Mouse (Mus musculus) kidney, postnatal 0 days (tissue): ENCODE results near the gene Itpa. TPM values are rescaled to one million over a fixed set of nuclear protein-coding genes. Genes with fewer than 3 reads are reported as not detected.

Source experiments
- ATAC-seq: fragments of 200-750 bp; cut with Nextera tagmentation; replicated peaks from 2 replicates; pipeline ENCODE4 v1.8.0; 2017; ENCODE audit warnings: low read depth, moderate number of reproducible peaks, moderate TSS enrichment, moderate library complexity; ENCODE audit not compliant: low FRiP score
- DNase-seq: peaks from one replicate; pipeline ENCODE4 v3.0.0-alpha.2; 2016; ENCODE audit warnings: low spot score
- H3K27ac ChIP-seq: fragments of 300-500 bp; sonication (generic); 2 replicates; pipeline ENCODE4 v1.5.1; 2014; ENCODE audit warnings: mild to moderate bottlenecking
- H3K27me3 ChIP-seq: fragments of 300-500 bp; sonication (generic); 2 replicates; pipeline ENCODE4 v1.6.1; 2014; ENCODE audit warnings: low read length, mixed read lengths; ENCODE audit not compliant: insufficient read depth
- H3K36me3 ChIP-seq: fragments of 300-500 bp; sonication (generic); 2 replicates; pipeline ENCODE4 v1.6.1; 2014; ENCODE audit warnings: low read length, mixed read lengths; ENCODE audit not compliant: insufficient read depth
- H3K4me1 ChIP-seq: fragments of 300-500 bp; sonication (generic); replicated peaks from 2 replicates; pipeline ENCODE4 v1.6.1; 2014; ENCODE audit warnings: antibody characterized with exemption, low read length, mixed read lengths; ENCODE audit not compliant: insufficient read depth
- H3K4me2 ChIP-seq: fragments of 300-500 bp; sonication (generic); 2 replicates; pipeline ENCODE4 v1.6.1; 2014; ENCODE audit warnings: mild to moderate bottlenecking, low read length, moderate library complexity, mixed read lengths
- H3K4me3 ChIP-seq: fragments of 300-500 bp; sonication (generic); replicated peaks from 2 replicates; pipeline ENCODE4 v1.5.1; 2014; ENCODE audit warnings: low read depth, low read length
- H3K9ac ChIP-seq: fragments of 300-500 bp; sonication (generic); 2 replicates; pipeline ENCODE4 v1.6.1; 2014; ENCODE audit warnings: low read depth, low read length
- H3K9me3 ChIP-seq: fragments of 300-500 bp; sonication (generic); replicated peaks from 2 replicates; pipeline ENCODE4 v1.6.1; 2016; ENCODE audit warnings: low read length, inconsistent platforms, mixed read lengths
- CTCF ChIP-seq: IDR thresholded peaks from 2 replicates; pipeline ENCODE4 v1.5.1; 2016; ENCODE audit warnings: antibody characterized with exemption, low read depth, mild to moderate bottlenecking, moderate library complexity
- WGBS: fragments of 180-500 bp; shearing (Covaris S2); extraction: QIAGEN DNeasy Blood & Tissue Kit; methylation state at CpG from one replicate; pipeline ENCODE4 v1.1.7; 2014; 5-methylcytosine and 5-hydroxymethylcytosine counted together
- polyA plus RNA-seq: library from polyadenylated mRNA; unstranded; fragments of >200 nt; fragmentation: Nextera tagmentation; extraction: Ambion mirVana; gene quantifications from 2 replicates; pipeline ENCODE4 v1.2.1, GENCODE M21; 2015

Itpa gene
- polyA plus RNA-seq, 1 experiment from 2014 or later: 99.2 TPM

DNA sequence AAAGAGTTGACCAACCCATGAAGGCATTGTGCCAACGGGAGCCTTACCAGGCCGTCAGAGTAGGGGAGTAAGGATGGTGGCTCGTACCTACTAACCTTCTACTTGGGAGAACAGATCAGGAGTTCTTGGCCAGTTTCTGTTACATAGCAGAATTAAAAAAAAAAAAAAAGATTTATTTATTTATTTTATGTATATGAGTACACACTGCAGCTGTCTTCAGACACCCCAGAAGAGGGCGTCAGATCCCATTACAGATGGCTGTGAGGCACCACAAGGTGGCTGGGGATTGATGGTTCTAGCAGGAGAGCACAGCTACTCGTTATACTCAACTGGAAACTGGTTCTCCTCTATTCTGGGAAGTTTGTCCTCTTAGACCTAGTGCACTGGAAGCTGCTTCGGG, 37.8 kb downstream of the Itpa start:
- ATAC-seq: no peak
- Histone ChIP-seq H3K9ac (no peak overlapping the region), H3K9me3 (no peaks in the 10 kb centered on the region), H3K27me3 (no peaks in the 10 kb centered on the region), H3K4me2 (no peak overlapping the region), H3K27ac (no peak overlapping the region), H3K4me3 (no peak overlapping the region), H3K4me1 (0 out of 2 replicates have a peak, but pooled peaks cover 4% of the 10 kb centered on the region), H3K36me3 (peaks cover 15% of the 10 kb centered on the region)
- DNase-seq: no peak
- TF ChIP-seq CTCF: peak; percentile 46
- 73% methylated on average over 6 of the region's 6 CpGs for WGBS

GRCm38 (mm10) chr2:130706602-130707001, 39.2 kb downstream of the Itpa start:
- no peaks in the 10 kb centered on the region for H3K9me3 ChIP-seq
- H3K4me1 ChIP-seq: 0 out of 2 replicates have a peak, but pooled peaks cover 4% of the 10 kb centered on the region
- H3K4me3 ChIP-seq: no peak overlapping the region
- no peak for TF ChIP-seq CTCF
- ATAC-seq (no peak), DNase-seq (no peak)
- no peak overlapping the region for H3K9ac ChIP-seq
- no peak overlapping the region for H3K27ac ChIP-seq
- H3K36me3 ChIP-seq: peaks cover 28% of the 10 kb centered on the region
- no peak overlapping the region for H3K4me2 ChIP-seq
- H3K27me3 ChIP-seq: no peaks in the 10 kb centered on the region
- 69% methylated on average over 4 of the region's 4 CpGs for whole genome bisulfite sequencing

DNA sequence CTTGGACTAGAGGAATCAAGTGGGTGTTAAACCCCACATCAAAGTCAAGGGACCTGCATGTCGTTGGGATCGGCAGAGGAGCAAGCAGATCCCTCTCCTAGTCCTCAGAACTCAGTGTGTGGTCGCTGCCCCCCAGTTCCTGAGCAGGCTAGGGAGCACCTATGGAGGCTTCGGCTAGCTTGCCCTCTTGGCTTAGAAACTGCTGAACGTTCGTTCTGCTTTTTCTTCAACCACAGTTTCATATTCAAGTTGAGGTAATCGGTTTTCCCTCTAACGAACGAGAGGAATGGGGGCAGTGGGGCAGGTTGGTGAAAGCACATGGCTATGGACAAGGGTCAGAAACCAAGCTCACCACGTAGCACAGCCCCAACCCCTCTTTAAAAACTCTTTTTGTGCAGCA, 39.6 kb downstream of the Itpa start:
- WGBS: 60% methylated on average over 10 of the region's 10 CpGs
- no peak overlapping the region for H3K4me3 ChIP-seq
- H3K9ac ChIP-seq: no peak overlapping the region
- 0 out of 2 replicates have a peak, but pooled peaks cover 4% of the 10 kb centered on the region for H3K4me1 ChIP-seq
- peaks cover 32% of the 10 kb centered on the region for H3K36me3 ChIP-seq
- H3K27me3 ChIP-seq: no peaks in the 10 kb centered on the region
- no peak for TF ChIP-seq CTCF
- no peak for DNase-seq
- no peak overlapping the region for H3K4me2 ChIP-seq
- H3K9me3 ChIP-seq: no peaks in the 10 kb centered on the region
- no peak overlapping the region for H3K27ac ChIP-seq
- ATAC-seq: no peak

- Histone ChIP-seq H3K27me3 (no peaks in the 10 kb centered on the region), H3K36me3 (peaks cover 43% of the 10 kb centered on the region), H3K4me1 (no peaks in the 10 kb centered on the region), H3K4me2 (no peak overlapping the region), H3K9ac (no peak overlapping the region), H3K9me3 (no peaks in the 10 kb centered on the region), H3K27ac (no peak overlapping the region), H3K4me3 (no peak overlapping the region)
- DNase-seq (no peak), ATAC-seq (no peak)
- WGBS: 63% methylated on average over 6 of the region's 6 CpGs
- no peak for TF ChIP-seq CTCF
Observed at GRCm38 (mm10) chr2:130717951-130718350, 50.5 kb downstream of the Itpa start.

- Histone ChIP-seq H3K9me3 (no peaks in the 10 kb centered on the region), H3K4me3 (no peak overlapping the region), H3K27ac (no peak overlapping the region), H3K4me2 (no peak overlapping the region), H3K4me1 (no peaks in the 10 kb centered on the region), H3K36me3 (peaks cover 53% of the 10 kb centered on the region), H3K9ac (no peak overlapping the region), H3K27me3 (no peaks in the 10 kb centered on the region)
- DNase-seq: no peak
- TF ChIP-seq CTCF: no peak
- 81% methylated on average over 4 of the region's 4 CpGs for WGBS
- ATAC-seq: no peak
Observed at GRCm38 (mm10) chr2:130724369-130724768, 57.0 kb downstream of the Itpa start.

- no peak overlapping the region for H3K4me2 ChIP-seq
- no peak for DNase-seq
- H3K9me3 ChIP-seq: no peaks in the 10 kb centered on the region
- no peak overlapping the region for H3K4me3 ChIP-seq
- 96% methylated on average over 1 of the region's 1 CpGs for WGBS
- no peak overlapping the region for H3K27ac ChIP-seq
- no peaks in the 10 kb centered on the region for H3K27me3 ChIP-seq
- H3K9ac ChIP-seq: no peak overlapping the region
- no peak for ATAC-seq
- no peaks in the 10 kb centered on the region for H3K4me1 ChIP-seq
- TF ChIP-seq CTCF: no peak
- H3K36me3 ChIP-seq: peaks cover 59% of the 10 kb centered on the region
Observed at GRCm38 (mm10) chr2:130727752-130728151, 60.3 kb downstream of the Itpa start.

- TF ChIP-seq CTCF: no peak
- Histone ChIP-seq H3K36me3 (peaks cover 54% of the 10 kb centered on the region), H3K27ac (no peak overlapping the region), H3K9ac (no peak overlapping the region), H3K9me3 (no peaks in the 10 kb centered on the region), H3K4me3 (no peak overlapping the region), H3K4me1 (no peaks in the 10 kb centered on the region), H3K27me3 (no peaks in the 10 kb centered on the region), H3K4me2 (no peak overlapping the region)
- 97% methylated on average over 2 of the region's 2 CpGs for WGBS
- DNase-seq (no peak), ATAC-seq (no peak)
Observed at GRCm38 (mm10) chr2:130728906-130729585, 61.6 kb downstream of the Itpa start.
